ENCODE assay signal across 9 mouse cellular contexts in genomic region chr9:101300441-101300935, GRCm38 (mm10).
"Had no signal": no experiment of that assay in that cellular context is flagged by ENCODE, and none has a peak within 500 bp of the region (broad histone marks: within the 10 kb centered on the region; RNA-seq: fewer than 3 reads in every experiment).

No protein-coding gene starts in this region.

- ATAC-seq: intestine, postnatal 0 days had no signal

- DNase-seq: layer of hippocampus, postnatal 36 days; liver, embryonic 13.5 days; lung, adult 2 months; lung, postnatal 14 days; lung, postnatal 4 days; midbrain, embryonic 14.5 days; thymus, adult 18-20 months; thymus, postnatal 36 days had no signal
